Mouse (Mus musculus) thymus, adult 2 months (tissue): Measurements from ENCODE around the gene Cd52.

ENCODE experiments used
- CTCF ChIP-seq: fragments of 200-500 bp; IDR thresholded peaks from 2 replicates; pipeline ENCODE4 v1.5.1; 2012; ENCODE audit warnings: mild to moderate bottlenecking, control low read depth, low read length, moderate library complexity, borderline replicate concordance; ENCODE audit not compliant: control insufficient read depth, poor library complexity, insufficient read depth; ENCODE audit errors: extremely low read depth
- POLR2A ChIP-seq: fragments of 200-500 bp; IDR thresholded peaks from 2 replicates; pipeline ENCODE4 v1.6.1; 2012; ENCODE audit warnings: mild to moderate bottlenecking, low read length, control low read depth, moderate library complexity; ENCODE audit not compliant: control insufficient read depth, poor library complexity, insufficient read depth; ENCODE audit errors: extremely low read depth

- TF ChIP-seq CTCF, result no peak
- no peak for TF ChIP-seq POLR2A
Measured at GRCm38 (mm10) chr4:134096120-134096519, 1.2 kb upstream of the Cd52 start.
